Mouse (Mus musculus): Measurements from ENCODE around the gene Ppp1r14d.

- TF ChIP-seq CTCF (IDR thresholded peaks at IDR 0.05) (no peak), POLR2A (IDR thresholded peaks at IDR 0.05; ENCODE audit: insufficient read depth, low read depth, low read length) (no peak)
These were observed 31.7 kb downstream of the Ppp1r14d start for GRCm38 (mm10) chr2:119198049-119198448.

Measured in heart, adult 2 months (tissue).